Mouse (Mus musculus) B cell, adult 62 days (primary cell): ENCODE data around the gene Sapcd2. TPM values are rescaled to one million over a fixed set of nuclear protein-coding genes. Genes with fewer than 3 reads are reported as not detected.

Experiments used
- total RNA-seq: library from RNA; stranded (reverse); gene quantifications from 4 replicates; pipeline ENCODE4 v1.2.4, GENCODE M21; 2023

Sapcd2 gene
- total RNA-seq: 0.48 to 0.85 TPM in 2 of 4 replicates, not detected in the others

GRCm38 (mm10) chr2:25371764-25372643, at the start of gene Sapcd2:
TSS of gene Sapcd2 (plus strand) at chr2:25372321.

GRCm38 (mm10) chr2:25332286-25333160, 39.6 kb upstream of the Sapcd2 start, which contains the start of gene Man1b1:
TSS of gene Man1b1 (plus strand) at chr2:25332338.

GRCm38 (mm10) chr2:25356208-25357079, 15.7 kb upstream of the Sapcd2 start, which contains the start of gene Dpp7:
TSS of gene Dpp7 (minus strand) at chr2:25356359.

GRCm38 (mm10) chr2:25365091-25365761, 6.9 kb upstream of the Sapcd2 start, which contains the start of gene Uap1l1:
TSS of gene Uap1l1 (minus strand) at chr2:25365682.

GRCm38 (mm10) chr2:25395721-25396596, 23.8 kb downstream of the Sapcd2 start, which contains the start of gene Entpd2:
TSS of gene Entpd2 (plus strand) at chr2:25395874.

GRCm38 (mm10) chr2:25399051-25399450, 26.9 kb downstream of the Sapcd2 start, which contains the start of gene Npdc1:
TSS of gene Npdc1 (plus strand) at chr2:25399351.

GRCm38 (mm10) chr2:25422587-25423410, 50.7 kb downstream of the Sapcd2 start, which contains the start of gene Fut7:
TSS of gene Fut7 (plus strand) at chr2:25423267.

Other genes starting within 250 kb of the Sapcd2 start
- gene Nrarp, start 191.6 kb upstream of the Sapcd2 start, total RNA-seq: 5.2 to 8.3 TPM (median 7.2 TPM) in 4 replicates
- gene Tor4a, start 175.4 kb upstream of the Sapcd2 start, total RNA-seq: 29.8 to 31.9 TPM (median 30.9 TPM) in 4 replicates
- gene Nelfb, start 160.8 kb upstream of the Sapcd2 start, total RNA-seq: 71.6 to 75.6 TPM (median 72.5 TPM) in 4 replicates
- gene Stpg3, start 157.7 kb upstream of the Sapcd2 start, total RNA-seq: not detected in 4 replicates
- gene Fam166a, start 153.6 kb upstream of the Sapcd2 start, total RNA-seq: 0.89 TPM in 1 of 4 replicates, not detected in the others
- gene Tubb4b, start 147.6 kb upstream of the Sapcd2 start, total RNA-seq: 101 to 123 TPM (median 110 TPM) in 4 replicates
- gene Slc34a3, start 138.0 kb upstream of the Sapcd2 start, total RNA-seq: not detected in 4 replicates
- not detected in 4 replicates for gene Rnf224, start 135.5 kb upstream of the Sapcd2 start, total RNA-seq
- not detected in 4 replicates for gene Rnf208, start 130.1 kb upstream of the Sapcd2 start, total RNA-seq
- not detected in 4 replicates for gene Cysrt1, start 129.9 kb upstream of the Sapcd2 start, total RNA-seq
- 4.6 to 12.8 TPM (median 6.9 TPM) in 4 replicates for gene AL732309.1, start 125.5 kb upstream of the Sapcd2 start, total RNA-seq
- 18.8 to 26.6 TPM (median 24.1 TPM) in 4 replicates for gene Tmem203, start 116.9 kb upstream of the Sapcd2 start, total RNA-seq
- gene Tprn, start 109.7 kb upstream of the Sapcd2 start, total RNA-seq: 13.6 to 20.3 TPM (median 14.4 TPM) in 4 replicates
- 30.8 to 37.7 TPM (median 35.7 TPM) in 4 replicates for gene Ssna1, start 99.9 kb upstream of the Sapcd2 start, total RNA-seq
- 101 to 113 TPM (median 107 TPM) in 4 replicates for gene Anapc2, start 99.8 kb upstream of the Sapcd2 start, total RNA-seq
- gene Tmem210, start 84.2 kb upstream of the Sapcd2 start, total RNA-seq: not detected in 4 replicates
- gene Lrrc26, start 82.4 kb upstream of the Sapcd2 start, total RNA-seq: not detected in 4 replicates
- not detected in 4 replicates for gene Grin1, start 53.1 kb upstream of the Sapcd2 start, total RNA-seq
- 39.7 to 50.0 TPM (median 47.1 TPM) in 4 replicates for gene Man1b1, start 40.0 kb upstream of the Sapcd2 start, total RNA-seq
- gene Dpp7, start 16.0 kb upstream of the Sapcd2 start, total RNA-seq: 41.2 to 46.3 TPM (median 43.4 TPM) in 4 replicates
- 22.5 to 35.7 TPM (median 25.5 TPM) in 4 replicates for gene Uap1l1, start 6.6 kb upstream of the Sapcd2 start, total RNA-seq
- not detected in 4 replicates for gene Entpd2, start 23.6 kb downstream of the Sapcd2 start, total RNA-seq
- gene Npdc1, start 27.0 kb downstream of the Sapcd2 start, total RNA-seq: not detected in 4 replicates
- not detected in 4 replicates for gene Fut7, start 50.9 kb downstream of the Sapcd2 start, total RNA-seq
- 44.9 to 53.9 TPM (median 49.1 TPM) in 4 replicates for gene Abca2, start 56.4 kb downstream of the Sapcd2 start, total RNA-seq
- 0.83 TPM in 1 of 4 replicates, not detected in the others for gene Clic3, start 84.5 kb downstream of the Sapcd2 start, total RNA-seq
- gene Paxx, start 88.8 kb downstream of the Sapcd2 start, total RNA-seq: 115 to 135 TPM (median 127 TPM) in 4 replicates
- not detected in 4 replicates for gene Ptgds, start 97.7 kb downstream of the Sapcd2 start, total RNA-seq
- not detected in 4 replicates for gene Lcn12, start 121.6 kb downstream of the Sapcd2 start, total RNA-seq
- 64.9 to 78.2 TPM (median 70.7 TPM) in 4 replicates for gene Fbxw5, start 128.4 kb downstream of the Sapcd2 start, total RNA-seq
- gene C8g, start 129.4 kb downstream of the Sapcd2 start, total RNA-seq: 1.1 TPM in 1 of 4 replicates, not detected in the others
- 56.9 to 61.5 TPM (median 58.0 TPM) in 4 replicates for gene Traf2, start 174.6 kb downstream of the Sapcd2 start, total RNA-seq
- gene Edf1, start 185.5 kb downstream of the Sapcd2 start, total RNA-seq: 109 to 125 TPM (median 115 TPM) in 4 replicates
- gene Mamdc4, start 202.5 kb downstream of the Sapcd2 start, total RNA-seq: 0.77 to 2.4 TPM (median 1.5 TPM) in 4 replicates
- 16.1 to 21.8 TPM (median 17.6 TPM) in 4 replicates for gene Phpt1, start 202.9 kb downstream of the Sapcd2 start, total RNA-seq
- 0.24 to 0.38 TPM (median 0.37 TPM) in 3 of 4 replicates, not detected in the other for gene Ajm1, start 209.4 kb downstream of the Sapcd2 start, total RNA-seq
- 102 to 112 TPM (median 109 TPM) in 4 replicates for gene Rabl6, start 236.2 kb downstream of the Sapcd2 start, total RNA-seq
- not detected in 4 replicates for gene Ccdc183, start 245.4 kb downstream of the Sapcd2 start, total RNA-seq
- 0.78 to 2.9 TPM (median 2.4 TPM) in 4 replicates for gene Tmem141, start 249.7 kb downstream of the Sapcd2 start, total RNA-seq